Mouse (Mus musculus) spleen, adult 12 weeks (tissue): ENCODE measurements around the gene Ltbp3.
A peak's percentile ranks its signal among the peaks of the same experiment; 100 is the strongest.

ENCODE experiments used
- DNase-seq: peaks from one replicate; pipeline ENCODE4 v3.0.0; 2022; ENCODE audit warnings: low spot score

Ltbp3 gene

DNA sequence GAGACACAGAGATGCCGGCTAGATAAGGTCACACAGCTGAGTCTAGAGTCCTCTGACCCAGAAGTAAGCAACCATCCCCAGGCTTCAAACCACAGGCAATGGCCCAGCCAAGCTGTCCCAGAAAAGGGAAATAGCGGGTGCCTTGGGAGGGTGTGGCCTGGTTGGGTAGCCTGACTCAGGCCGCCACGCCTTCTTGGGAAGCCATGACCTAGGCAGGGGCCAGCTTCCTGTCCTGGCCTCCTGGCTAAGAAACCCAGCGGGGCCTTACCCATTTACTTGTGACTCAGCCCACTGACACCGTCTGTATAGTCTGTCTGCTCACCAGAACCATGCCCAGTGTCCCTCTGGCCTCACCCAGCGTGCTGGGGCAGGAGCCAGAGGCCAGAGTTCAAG is 16.2 kb upstream of the Ltbp3 start:
- DNase-seq: peak; percentile 75

DNA sequence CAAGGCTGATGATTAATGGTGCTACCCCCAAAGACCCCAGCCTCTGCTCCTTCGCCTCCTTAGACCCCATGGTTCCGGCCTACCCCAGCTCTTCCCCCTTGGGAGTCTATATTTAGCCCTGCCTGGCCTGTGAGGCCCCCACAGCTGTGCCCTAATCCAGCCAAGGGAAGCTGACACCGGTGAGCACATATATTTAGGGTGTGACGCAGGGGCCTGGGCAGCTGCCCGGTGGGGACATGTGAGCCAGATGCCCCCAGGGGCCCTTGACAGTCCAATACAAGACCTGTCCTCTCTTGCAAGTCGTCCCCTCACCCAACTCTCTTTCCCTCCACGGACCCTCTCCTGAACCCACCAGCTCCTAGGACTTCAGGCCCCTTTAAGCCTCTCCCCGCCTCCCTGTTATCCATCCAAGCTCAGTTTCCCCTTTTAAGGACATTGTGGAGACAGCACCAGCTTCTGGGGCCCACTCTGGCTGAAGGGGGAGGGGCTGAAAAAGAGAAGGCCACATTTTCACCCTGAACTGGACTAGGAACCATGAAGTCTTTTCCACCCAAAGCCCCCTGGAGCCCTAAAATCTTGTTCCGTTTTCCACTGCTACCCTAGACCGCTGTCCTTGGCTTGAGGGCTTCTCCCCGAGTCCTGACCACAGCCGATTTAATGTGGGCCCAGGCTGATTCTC is 15.5 kb upstream of the Ltbp3 start:
- DNase-seq: peak; percentile 50

DNA sequence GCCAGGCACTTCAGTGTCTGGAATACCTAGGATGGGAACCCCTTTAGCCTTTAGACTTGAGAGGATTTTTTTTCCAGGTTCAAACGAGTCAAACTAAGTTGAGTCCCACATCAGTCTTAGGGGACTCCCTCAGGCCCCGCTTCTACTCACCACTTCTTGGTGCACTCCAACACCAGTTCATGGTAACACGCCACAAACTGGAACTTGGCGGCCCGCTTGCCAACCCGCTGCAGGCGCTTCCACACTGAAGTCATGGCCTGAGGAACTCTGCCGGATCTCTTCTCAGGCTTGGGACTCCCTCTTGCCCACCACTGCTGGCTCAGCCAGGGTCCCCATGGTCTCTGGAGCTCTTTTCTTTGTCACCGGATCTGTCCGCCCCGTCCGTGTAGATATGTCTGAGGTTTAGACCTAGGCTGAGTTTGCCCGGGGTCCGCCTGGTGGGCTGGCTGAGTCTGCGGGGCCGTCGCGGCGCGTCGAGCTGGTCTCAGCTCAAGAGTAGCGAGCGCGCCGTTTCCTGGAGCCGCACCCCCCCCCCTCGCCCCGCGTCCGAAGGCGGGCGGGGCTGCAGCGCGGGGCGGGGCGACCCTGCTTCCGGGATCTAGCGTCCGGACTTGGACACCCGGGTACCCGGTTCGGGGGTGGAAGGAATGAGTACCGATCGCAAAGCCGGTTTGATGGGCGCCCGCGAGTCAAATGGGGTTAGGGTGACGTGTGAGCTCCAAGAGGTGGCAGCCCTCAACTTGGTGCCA is 14.8 kb upstream of the Ltbp3 start, which contains the start of gene Ehbp1l1:
TSS of gene Ehbp1l1 (minus strand) at position 551 of the 749 bp plus-strand sequence.
- peak; percentile 69 for DNase-seq

DNA sequence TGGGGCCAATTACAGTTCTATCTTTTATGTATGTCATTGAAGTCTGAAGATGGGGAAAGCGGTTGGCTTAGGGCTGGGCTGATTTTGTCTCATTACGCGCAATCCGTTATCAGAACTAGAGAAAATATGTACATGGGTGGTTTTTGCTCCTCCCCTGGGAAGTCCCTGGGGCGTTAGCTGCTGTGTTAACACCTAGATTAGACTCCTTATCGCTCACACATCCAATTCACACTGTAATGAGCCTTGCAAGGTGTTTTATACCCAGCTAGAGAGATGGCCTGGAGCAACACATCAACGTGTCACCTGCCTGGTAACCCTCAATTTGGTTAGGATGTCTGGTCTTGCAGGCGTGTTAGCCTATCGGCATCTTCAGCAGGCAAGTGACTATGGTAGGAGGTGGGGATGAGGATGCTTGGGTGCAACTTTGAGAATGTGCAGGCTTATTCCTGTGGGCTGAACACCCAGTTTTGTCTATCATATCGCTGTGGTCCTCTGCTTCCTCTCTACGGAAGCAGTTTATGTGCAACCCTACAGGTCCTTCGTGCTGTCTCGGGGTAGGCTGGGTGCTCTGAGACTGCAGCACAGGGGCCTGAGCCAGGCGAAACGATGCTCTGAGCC is 13.6 kb upstream of the Ltbp3 start:
- peak; percentile 63 for DNase-seq

DNA sequence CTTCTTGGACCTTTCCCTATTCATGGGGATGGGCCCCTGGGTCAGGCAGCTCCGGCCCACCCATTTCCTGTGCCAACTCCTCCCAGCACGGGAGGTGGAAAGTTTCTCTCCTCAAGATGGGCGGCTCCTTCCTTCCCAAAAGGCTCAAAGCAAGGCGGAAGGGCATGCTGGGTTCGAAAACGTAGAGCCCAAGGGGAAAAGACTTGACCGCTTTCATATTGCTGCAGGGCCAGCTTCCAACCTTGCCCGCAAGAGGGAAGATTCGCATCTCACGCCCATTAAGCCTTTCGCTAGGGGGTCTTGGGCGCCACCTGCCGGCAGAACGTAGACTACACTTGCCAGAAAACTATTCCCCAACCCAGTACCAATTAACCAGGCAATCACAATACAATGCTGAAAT is 13.0 kb upstream of the Ltbp3 start:
- peak; percentile 89 for DNase-seq

DNA sequence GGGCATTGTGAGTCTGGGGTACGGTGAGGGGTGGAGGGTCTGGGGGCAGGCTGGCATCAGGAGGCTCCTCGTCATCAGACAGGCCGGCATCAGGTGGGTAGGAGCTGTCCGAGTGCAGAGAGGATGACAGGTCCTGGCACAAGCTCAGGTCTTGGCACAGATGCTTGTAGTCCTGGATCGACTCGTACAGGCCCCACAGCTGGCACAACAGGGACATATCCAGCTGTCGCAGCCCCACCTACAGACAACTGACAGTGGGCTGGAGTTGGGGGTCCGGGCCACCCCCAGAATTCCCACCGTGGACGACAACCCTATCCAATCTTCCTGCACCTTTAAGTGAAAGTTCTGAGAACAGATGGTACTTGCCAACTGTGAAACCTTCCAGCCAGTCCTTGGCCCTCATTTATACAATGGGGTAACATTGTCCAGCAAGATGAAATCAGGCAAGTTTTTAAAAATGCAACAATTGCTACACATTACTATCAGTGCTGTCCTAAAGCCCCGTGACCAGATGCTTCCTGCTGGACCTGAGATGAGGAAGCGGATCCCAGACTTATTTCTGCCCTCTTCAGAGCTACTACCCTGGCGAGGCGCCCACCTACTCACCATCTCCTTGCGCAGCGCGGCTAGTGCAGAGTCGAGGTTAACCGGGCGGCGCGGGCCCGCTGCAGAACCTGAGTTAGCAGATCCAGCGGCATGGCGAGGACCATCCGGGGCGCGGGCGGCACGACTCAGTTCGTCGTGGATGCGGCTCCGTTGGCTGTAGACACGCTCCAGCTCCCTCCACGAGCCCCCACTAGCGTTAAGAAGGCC is 11.9 kb upstream of the Ltbp3 start:
- DNase-seq: no peak

DNA sequence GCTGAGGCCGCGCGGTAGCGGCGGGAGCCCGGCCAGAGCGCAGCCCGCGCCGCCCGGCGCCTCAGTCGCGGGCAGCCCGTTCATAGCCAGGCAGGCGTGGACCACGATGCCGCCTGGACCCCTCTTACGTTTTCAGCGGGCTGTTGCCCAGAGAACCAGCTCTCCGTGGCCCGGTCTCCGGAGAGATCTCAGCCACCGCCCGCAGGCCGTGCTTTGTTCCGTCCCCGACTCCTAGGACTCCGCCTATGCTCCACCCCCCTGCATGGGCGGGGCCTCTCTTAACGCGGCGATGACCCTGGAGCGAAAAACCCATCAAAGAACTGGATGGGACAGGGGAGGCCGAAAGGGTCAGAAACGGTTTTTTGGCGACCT is 11.3 kb upstream of the Ltbp3 start, which contains the start of gene Fam89b:
TSS of gene Fam89b (minus strand) at position 210 of the 372 bp plus-strand sequence.
- DNase-seq: peak; percentile 83

DNA sequence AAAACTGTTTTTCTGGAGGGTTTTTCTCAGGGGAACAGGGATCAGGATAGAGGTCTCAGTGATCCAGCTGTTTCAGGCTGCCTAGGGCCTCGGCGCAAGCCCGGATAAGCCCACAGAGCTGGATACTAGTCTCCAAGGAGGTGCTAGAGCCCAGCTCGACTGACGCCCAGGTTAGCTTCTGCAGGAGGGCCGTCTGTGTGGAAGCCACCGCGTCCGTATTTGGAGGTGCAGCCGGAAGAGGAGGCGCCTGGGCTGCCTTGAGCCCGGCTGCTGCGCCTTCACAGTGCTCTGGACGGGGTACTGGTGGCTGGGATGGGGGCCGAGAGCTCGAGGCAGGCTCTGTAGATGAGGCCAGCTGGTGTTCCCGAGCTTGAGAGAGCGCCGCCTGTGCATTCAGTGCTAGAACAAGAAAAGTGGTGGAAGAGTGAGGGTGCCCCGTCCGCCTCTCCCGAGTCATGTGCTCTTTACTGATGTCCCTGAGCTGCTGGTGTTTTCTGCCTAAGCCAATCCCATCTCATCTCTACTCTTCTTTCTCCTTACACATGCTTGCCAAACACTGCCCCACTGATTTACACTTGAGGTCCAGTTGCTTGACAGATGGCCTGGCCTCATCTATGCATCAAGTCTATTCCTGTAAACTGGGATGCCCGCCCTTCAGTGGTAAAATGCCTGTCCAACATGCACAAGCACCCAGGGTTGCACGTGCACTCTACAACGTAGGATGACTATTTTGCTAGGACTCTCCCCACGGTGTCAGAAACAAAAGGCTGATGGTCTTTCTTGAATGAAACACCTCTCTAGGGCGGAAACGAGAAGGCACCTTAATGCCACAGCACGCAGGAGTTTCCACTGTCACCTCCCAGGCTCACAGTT is 10.2 kb upstream of the Ltbp3 start:
- no peak for DNase-seq

DNA sequence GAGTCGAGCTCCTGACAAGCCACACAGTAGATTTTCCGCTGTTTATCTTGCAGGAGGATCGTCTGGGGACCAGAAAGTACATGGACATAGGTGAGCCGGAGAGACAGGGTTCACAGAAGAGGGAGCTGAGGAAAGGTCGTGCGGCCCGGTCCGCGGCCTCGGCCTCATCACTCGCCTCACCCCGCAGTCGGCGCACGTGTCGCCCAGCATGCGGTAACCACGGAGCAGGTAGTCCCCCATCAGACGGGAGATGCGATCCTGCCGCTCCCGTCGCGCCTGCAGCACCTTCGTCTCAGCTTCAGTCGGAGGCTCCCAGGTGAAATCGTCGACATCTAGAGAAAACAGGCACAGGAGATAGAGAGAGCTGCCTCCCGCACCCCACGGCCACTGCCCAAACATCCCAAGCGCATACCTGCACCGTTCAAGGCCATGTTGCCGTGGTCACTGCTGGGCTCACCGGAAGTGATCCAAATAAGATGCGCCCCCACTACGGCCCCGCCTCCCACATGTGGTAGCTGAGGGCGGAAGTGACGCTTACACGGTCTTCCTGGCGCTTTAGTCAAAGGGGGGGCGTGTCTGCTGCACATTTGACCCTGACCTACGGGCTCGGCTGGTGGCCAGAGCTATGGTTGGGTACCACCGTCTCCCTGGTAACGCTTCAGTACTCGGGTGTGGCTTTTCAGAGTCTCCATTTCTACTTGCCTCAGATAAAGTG is 9.3 kb upstream of the Ltbp3 start:
- peak; percentile 76 for DNase-seq

DNA sequence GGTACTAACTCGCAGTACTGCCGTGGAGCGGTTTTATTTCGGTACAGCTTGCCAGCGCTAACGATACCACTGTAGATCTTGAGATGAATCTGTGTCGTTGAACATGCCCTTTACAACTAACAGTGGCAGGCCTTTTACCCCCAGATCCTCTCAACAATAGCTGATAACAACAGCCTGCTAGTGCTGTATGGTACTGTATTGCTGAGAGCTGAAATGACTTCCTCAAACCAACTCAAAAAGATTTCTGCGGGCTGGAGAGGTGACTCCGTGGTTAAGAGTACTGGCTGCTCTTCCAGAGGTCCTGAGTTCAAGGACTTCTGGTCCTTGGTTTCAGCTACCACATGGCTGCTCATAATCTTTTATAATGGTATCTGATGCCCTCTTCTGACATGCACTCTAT is 6.4 kb upstream of the Ltbp3 start:
- no peak for DNase-seq

DNA sequence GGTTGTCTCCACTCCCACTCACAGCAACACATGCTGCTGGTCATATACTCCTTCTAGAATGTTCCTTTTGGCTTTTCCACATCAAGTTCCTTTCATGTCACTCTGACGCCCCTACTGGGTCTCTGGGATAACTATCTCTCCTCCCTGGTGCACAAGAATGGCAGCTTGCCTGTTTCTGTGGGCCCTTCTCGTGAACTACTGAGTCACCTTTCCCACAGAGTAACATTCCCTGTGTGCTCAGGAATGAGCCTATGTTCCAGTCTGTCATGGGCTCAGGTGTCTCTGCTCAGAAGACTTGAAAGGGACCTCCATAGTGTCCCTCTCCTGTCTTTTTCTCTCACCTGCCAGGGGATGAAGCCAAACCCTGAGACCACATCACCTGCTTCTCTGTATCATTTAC is 1.3 kb upstream of the Ltbp3 start:
- no peak for DNase-seq

DNA sequence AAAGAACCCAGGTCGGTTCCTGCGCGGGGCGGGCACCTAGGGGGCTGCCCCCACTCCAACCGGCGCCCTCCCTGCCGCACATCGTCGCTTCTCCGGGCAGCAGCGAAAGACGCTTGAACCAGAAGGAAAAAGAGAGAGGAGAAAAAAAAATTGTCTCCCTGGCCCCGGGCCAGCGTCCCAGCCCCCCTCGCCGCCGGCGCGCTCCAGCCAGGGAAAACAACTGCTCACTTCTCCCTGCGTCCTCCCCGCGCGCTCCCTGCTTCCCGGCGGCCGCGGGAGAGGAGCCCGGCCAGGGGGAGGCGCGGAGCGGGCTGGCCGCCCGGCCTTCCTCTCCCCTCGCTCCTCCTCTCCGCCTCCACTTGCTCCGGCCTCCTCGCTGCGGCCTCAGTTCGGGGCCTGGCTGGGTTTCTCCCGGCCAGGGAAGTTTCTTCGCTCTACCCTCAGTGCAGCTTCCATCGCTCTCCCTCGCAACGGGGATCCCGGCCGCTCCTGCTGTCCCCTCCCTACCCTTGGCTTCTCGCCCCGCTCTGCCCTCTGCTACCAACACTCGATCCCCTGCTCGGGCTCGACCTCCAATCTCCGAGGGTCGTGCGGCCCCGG is 1.0 kb downstream of the Ltbp3 start:
- no peak for DNase-seq

DNA sequence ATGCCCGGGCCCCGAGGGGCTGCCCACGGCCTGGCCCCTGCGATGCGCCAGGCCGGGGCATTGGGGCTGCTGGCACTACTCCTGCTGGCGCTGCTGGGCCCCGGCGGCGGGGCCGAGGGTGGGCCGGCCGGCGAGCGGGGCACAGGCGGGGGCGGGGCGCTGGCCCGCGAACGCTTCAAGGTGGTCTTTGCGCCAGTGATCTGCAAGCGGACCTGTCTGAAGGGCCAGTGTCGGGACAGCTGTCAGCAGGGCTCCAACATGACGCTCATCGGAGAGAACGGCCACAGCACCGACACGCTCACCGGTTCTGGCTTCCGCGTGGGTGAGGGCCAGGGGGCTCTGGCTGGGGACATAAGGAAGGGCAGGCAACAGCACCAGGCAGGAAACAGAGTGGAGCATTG is 1.5 kb downstream of the Ltbp3 start:
- DNase-seq: no peak

DNA sequence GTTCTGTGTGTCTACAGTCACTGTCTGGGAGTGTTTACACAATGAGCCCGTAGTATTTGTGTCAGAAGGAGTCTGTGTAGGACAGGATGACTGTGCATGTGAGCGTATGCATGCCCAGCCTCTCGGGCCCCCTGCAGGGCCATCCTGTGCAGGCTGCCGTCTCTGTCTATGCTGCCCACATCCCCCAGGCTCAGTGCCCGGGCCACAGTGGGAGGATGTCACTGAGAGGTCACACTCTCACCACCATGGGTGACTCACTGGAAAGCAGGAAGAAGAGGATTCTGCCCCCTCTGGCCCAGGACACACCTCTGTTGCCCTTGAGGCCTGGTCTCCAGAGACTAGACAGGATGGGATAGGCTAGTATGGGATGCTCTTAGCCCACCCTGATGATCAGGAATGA is 2.9 kb downstream of the Ltbp3 start:
- DNase-seq: no peak

DNA sequence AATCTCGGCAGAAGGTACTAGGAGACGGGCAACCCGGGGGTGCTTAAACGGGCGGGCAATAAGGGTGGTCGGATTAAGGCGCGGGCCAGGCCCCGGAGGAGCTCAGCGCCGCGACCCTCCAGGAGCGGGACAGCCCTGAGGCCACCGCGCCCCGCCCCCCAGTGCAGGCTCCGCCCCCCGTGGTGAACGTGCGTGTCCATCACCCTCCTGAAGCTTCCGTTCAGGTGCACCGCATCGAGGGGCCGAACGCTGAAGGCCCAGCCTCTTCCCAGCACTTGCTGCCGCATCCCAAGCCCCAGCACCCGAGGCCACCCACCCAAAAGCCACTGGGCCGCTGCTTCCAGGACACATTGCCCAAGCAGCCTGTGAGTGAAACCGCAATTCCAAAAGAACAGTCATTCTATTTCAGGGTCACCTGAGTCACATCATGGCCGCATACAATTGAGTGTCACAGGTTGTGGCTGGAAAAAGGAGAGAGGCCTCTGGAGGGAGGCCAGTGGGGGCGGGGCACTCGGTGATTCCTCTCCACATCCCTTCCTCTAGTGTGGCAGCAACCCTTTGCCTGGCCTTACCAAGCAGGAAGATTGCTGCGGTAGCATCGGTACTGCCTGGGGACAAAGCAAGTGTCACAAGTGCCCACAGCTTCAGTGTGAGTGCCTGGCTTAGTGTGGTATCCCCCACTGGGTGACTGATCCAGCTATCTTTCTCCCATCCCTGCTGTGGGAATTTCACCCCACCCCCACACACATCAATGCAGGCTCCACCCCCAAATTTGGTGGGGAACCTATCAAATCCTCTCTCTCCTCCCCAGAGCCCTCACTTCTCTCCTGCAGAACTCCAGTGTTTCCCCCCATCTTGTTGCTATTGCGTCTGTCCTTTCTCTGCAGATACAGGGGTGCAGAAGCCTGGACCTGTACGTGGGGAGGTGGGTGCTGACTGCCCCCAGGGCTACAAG is 5.3 kb downstream of the Ltbp3 start:
- DNase-seq: no peak

DNA sequence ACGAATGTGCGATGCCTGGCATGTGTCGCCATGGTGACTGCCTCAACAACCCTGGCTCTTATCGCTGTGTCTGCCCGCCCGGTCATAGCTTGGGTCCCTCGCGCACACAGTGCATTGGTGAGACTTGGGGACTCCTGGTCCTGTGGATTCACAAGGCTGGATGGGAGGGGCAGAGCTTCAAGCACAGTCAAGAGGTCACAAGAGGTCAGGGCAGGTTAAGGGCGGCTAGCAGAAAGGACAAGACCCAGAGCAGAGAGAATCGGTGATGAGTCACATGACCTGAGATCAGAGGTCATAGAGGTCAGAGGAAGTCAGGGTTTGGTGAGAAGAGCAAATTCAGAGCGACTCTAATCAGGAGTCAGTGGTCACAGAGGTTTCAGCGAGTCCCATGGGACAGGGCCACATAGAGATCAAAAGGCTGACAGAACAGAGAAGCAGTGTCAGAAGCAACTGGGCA is 6.2 kb downstream of the Ltbp3 start:
- no peak for DNase-seq

DNA sequence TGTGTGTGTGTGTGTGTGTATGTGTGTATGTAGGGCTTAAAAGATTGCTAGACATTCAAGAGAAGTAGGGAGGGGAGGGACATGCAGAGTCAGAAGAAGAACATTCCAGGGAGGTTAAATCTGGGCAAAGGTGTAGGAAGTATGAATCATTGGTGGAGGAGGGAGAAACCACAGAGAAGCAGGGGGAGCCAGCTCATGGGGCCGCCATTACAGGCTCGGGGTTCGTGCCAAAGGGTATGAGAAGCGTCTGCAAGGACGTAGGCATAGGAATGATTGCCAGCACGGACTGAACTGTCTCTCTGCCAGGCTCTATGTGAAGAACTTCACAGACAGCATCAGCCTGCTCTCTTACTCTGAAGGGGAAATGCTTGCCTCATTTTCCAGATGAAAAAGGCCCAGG is 8.8 kb downstream of the Ltbp3 start:
- DNase-seq: no peak

DNA sequence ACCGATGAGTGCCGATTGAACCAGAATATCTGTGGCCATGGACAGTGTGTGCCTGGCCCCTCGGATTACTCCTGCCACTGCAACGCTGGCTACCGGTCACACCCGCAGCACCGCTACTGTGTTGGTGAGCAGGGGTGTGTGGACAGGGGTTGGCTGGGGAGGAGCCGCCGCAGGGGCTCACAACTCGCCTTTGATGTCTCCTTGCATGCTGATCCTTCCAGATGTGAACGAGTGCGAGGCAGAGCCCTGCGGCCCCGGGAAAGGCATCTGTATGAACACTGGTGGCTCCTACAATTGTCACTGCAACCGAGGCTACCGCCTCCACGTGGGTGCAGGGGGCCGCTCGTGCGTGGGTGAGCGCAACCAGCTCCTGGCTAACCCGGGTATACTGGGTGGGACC is 10.2 kb downstream of the Ltbp3 start:
- DNase-seq: no peak

DNA sequence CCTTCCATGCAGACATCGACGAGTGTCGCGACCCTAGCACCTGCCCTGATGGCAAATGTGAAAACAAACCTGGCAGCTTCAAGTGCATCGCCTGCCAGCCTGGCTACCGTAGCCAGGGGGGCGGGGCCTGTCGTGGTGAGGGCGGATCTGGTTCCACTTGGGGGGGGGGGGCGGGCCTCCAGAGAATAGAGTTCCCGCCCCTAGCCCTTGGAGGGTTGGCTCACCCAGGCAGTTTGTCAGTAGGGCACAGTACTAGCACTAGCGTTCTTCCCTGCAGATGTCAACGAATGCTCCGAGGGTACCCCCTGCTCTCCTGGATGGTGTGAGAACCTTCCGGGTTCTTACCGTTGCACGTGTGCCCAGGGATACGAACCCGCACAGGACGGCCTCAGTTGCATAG is 11.0 kb downstream of the Ltbp3 start:
- no peak for DNase-seq
